Mouse (Mus musculus) E14TG2a.4 (cell line): ENCODE results near the gene Jmjd1c.

ENCODE experiments used
- H3K27me3 ChIP-seq: 2 replicates; pipeline ENCODE4 v1.6.1; 2014; ENCODE audit warnings: low read length, control low read depth; ENCODE audit not compliant: insufficient read depth
- H3K36me3 ChIP-seq: 2 replicates; pipeline ENCODE4 v1.6.1; 2014; ENCODE audit warnings: low read length, control low read depth; ENCODE audit not compliant: insufficient read depth
- H3K4me1 ChIP-seq: replicated peaks from 2 replicates; pipeline ENCODE4 v1.6.1; 2014; ENCODE audit warnings: low read depth, low read length, control low read depth
- H3K4me3 ChIP-seq: replicated peaks from 2 replicates; pipeline ENCODE4 v1.5.1; 2014; ENCODE audit warnings: mild to moderate bottlenecking, low read length
- H3K9me3 ChIP-seq: 2 replicates; pipeline ENCODE4 v1.6.1; 2014; ENCODE audit warnings: low read length, control low read depth
- CTCF ChIP-seq: conservative IDR thresholded peaks from 2 replicates; pipeline ENCODE4 v1.5.1; 2014; ENCODE audit warnings: low read length
- NANOG ChIP-seq: IDR thresholded peaks from 2 replicates; pipeline ENCODE4 v1.6.1; 2014; ENCODE audit warnings: borderline replicate concordance, low read length, mixed read lengths
- POU5F1 ChIP-seq: IDR thresholded peaks from 2 replicates; pipeline ENCODE4 v1.6.1; 2014; ENCODE audit warnings: low read length, borderline replicate concordance

Jmjd1c gene

DNA sequence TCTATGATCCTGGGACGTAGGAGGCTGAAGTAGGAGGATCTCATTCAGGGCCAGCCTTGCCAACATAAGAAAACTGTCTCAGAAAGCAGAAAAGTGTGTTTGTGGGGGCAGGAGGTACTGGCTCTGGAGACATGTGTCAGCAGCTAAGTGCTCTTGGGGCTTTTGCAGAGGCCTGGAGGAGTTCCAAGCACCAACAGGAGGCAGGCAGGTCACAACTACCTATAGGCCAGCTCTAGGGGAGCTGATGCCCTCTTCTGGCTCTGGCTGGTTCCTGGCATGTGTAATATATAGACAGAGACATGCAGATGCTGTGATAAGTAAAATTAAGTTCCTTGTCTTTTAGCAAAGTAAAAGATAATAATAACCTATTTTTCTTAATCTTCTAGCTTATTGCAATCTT lies 94.3 kb downstream of the Jmjd1c start:
- Histone ChIP-seq H3K27me3 (no peaks in the 10 kb centered on the region), H3K4me3 (no peak overlapping the region), H3K36me3 (peaks cover 29% of the 10 kb centered on the region), H3K4me1 (peaks cover 84% of the 10 kb centered on the region), H3K9me3 (no peaks in the 10 kb centered on the region)
- TF ChIP-seq NANOG, result no peak
- TF ChIP-seq POU5F1, result no peak
- TF ChIP-seq CTCF, result no peak

DNA sequence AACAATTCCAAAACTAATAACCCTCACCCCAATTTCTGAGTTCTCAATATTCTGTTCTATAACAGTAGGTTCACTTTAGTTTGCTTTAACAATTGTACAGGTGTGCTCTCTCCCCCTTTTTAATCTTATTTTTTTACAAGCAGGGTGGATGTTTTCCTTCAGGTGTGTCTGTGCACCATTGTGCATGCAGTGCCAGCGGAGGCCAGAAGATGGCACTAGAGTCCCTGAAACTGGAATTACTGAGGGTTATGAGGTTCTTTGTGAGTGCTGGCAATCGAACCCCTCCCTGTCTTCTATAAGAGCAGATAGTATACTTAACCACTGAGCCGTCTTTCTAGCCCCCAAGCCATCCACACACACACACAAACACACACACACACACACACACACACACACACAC lies 96.4 kb downstream of the Jmjd1c start:
- no peak for TF ChIP-seq POU5F1
- no peak for TF ChIP-seq NANOG
- peak; percentile 89 for TF ChIP-seq CTCF
- H3K9me3 ChIP-seq, result no peaks in the 10 kb centered on the region
- no peaks in the 10 kb centered on the region for H3K27me3 ChIP-seq
- peaks cover 75% of the 10 kb centered on the region for H3K4me1 ChIP-seq
- no peak overlapping the region for H3K4me3 ChIP-seq
- H3K36me3 ChIP-seq, result peaks cover 36% of the 10 kb centered on the region

DNA sequence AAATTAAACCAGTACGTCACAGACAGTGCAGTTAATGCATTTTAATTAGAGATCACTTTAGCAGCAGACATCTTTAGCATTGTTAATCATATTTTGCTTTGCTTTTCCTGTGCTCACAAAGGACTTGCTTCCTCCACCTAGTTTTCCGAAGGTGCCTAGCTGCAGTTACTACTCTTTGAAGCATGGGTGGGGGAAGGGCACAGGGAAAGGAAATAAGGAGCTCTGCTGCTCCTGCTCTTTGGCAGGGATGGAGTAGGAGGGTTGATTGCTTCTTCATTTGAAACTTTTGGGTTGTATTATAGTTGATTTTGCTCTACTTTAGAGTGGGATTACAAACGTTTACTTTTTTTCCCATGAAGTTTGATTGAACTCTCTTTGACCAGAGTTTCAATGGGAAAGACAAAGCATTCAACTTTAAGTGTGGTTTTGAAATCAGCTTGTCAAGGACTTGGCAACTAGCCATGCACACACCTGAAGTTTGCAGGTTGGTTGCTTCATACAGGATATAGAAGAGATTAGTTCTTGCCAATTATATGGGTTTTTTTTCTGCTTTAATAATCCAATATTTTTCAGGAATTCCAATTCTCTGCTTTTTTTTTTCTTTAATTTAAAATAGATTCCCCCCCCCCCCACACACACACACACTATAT lies 97.2 kb downstream of the Jmjd1c start:
- peaks cover 36% of the 10 kb centered on the region for H3K36me3 ChIP-seq
- H3K9me3 ChIP-seq, result no peaks in the 10 kb centered on the region
- no peaks in the 10 kb centered on the region for H3K27me3 ChIP-seq
- H3K4me1 ChIP-seq, result peaks cover 70% of the 10 kb centered on the region
- H3K4me3 ChIP-seq, result no peak overlapping the region
- TF ChIP-seq NANOG (no peak), POU5F1 (no peak), CTCF (no peak)

DNA sequence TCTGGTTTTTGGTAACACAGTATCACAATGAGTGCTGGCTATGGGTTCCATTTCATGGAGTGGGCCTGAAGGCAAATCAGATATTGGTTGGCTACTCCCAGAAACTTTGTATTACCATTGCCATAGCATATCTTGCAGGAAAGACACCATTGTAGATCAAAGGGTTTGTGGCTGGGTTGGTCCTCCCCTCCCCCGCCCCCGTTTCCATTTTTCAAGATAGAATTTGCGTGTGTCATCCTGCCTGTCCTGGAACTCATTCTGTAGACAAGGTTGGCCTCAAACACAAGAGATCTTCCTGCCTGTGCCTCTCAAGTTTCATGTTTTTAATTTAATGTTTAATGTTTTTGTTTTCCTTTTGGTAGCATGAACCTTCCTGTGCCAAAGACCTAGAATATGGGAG lies 98.1 kb downstream of the Jmjd1c start:
- Histone ChIP-seq H3K4me3 (no peak overlapping the region), H3K27me3 (no peaks in the 10 kb centered on the region), H3K9me3 (no peaks in the 10 kb centered on the region), H3K36me3 (peaks cover 38% of the 10 kb centered on the region), H3K4me1 (peaks cover 61% of the 10 kb centered on the region)
- TF ChIP-seq NANOG, result no peak
- TF ChIP-seq POU5F1, result no peak
- no peak for TF ChIP-seq CTCF

DNA sequence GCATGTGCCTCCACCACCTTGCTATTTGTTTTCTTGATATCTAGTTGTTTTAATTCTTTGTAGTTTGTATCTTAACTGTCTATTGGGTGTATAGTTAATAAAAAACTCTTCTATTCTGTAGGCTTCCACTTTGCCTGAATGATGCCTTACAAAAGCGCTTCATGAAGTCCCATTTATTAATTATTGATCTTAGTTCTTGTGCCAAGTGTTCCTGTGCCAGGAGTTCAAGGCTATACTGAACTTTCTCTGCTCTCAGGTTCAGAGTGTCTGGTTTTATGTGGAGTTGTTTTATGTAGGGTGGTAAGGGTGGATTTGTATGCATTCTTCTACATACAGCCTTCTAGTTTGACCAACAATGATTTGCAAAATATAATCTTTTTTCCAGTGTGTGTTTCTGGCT lies 99.7 kb downstream of the Jmjd1c start:
- peaks cover 31% of the 10 kb centered on the region for H3K36me3 ChIP-seq
- H3K4me1 ChIP-seq, result peaks cover 49% of the 10 kb centered on the region
- no peak for TF ChIP-seq CTCF
- TF ChIP-seq POU5F1, result no peak
- no peak for TF ChIP-seq NANOG
- no peak overlapping the region for H3K4me3 ChIP-seq
- no peaks in the 10 kb centered on the region for H3K27me3 ChIP-seq
- no peaks in the 10 kb centered on the region for H3K9me3 ChIP-seq

DNA sequence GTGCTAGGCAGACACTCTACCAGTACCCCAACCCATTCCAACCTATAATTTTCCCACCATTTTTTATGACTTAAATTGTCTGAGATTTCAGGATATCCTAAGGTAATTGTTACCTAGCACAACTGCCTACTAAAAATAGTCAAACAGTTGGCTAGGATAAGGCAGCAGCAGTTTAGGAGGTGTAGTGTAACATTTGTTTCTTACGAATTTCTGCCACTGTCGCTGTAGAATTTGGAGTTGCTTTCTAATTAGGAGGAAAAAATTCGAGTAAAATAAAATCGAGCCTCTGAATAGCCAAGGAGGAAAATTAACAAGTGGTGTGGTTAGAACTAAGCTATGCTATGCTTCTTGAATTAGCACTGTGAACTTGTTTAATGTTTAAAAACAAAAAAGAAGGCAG lies 101.3 kb downstream of the Jmjd1c start:
- no peaks in the 10 kb centered on the region for H3K9me3 ChIP-seq
- H3K36me3 ChIP-seq, result peaks cover 31% of the 10 kb centered on the region
- no peak overlapping the region for H3K4me3 ChIP-seq
- H3K4me1 ChIP-seq, result peaks cover 45% of the 10 kb centered on the region
- no peaks in the 10 kb centered on the region for H3K27me3 ChIP-seq
- TF ChIP-seq NANOG (no peak), POU5F1 (no peak), CTCF (no peak)

DNA sequence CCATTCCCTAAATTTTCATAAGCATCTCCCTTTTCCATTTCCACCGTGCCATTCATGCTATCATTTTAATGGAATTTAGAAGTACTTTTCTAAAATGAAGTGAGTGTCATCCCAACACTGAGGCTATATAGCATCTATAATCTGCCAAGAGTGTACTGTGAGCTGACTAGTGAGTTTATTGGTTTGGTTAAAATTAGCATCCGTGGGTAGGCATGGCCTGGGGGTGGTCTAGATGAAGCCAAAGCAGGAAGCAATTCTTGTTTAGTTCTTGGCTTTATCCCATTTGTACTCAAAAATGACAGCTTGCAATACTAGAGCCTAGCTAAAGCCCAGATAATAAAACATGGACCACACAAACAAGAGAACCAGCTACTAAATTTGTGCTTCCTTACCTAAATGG lies 101.9 kb downstream of the Jmjd1c start:
- H3K36me3 ChIP-seq, result peaks cover 31% of the 10 kb centered on the region
- TF ChIP-seq NANOG (no peak), CTCF (no peak), POU5F1 (no peak)
- no peaks in the 10 kb centered on the region for H3K9me3 ChIP-seq
- H3K27me3 ChIP-seq, result no peaks in the 10 kb centered on the region
- peaks cover 44% of the 10 kb centered on the region for H3K4me1 ChIP-seq
- H3K4me3 ChIP-seq, result no peak overlapping the region

DNA sequence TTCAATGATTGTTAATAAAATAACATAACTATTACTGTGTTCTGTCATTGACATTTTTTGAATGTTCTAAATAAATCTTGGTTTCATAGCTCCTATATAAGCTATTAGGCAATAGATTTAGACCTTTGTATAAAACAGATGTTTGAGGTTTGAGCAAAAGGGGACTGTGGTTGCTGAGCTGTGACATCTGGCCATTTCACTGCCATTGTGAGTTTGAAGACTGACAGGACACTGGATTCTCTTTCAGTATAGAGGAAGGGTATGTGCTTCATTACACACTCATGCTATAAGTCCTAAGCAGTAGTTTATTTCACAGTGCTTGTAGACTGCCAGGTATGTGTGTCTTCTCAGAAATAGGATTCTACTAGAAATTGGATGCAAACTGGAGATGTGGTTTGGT lies 105.8 kb downstream of the Jmjd1c start:
- no peaks in the 10 kb centered on the region for H3K9me3 ChIP-seq
- H3K4me3 ChIP-seq, result no peak overlapping the region
- TF ChIP-seq NANOG (no peak), POU5F1 (no peak)
- H3K36me3 ChIP-seq, result peaks cover 21% of the 10 kb centered on the region; the same call in 1 of the 2 replicates
- no peaks in the 10 kb centered on the region for H3K27me3 ChIP-seq
- H3K4me1 ChIP-seq, result peaks cover 35% of the 10 kb centered on the region

DNA sequence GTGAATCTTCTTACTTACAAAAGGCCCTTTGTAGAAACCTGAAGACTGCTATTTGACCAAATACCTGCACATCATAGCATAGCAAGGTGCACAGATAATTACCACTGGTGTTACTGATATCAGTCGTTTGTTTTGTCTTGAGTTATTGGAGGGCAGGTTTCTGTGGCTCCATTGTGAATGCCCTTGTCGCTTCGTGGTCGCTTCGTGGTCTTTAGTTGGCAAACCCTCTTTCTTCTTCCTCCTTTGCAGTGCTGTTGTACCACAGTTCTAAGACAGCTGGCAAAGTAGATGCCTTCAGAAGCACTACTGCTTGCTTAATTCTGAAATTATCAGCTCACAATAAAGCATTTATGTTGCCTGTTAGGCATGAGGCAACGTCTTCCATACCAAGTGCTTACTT lies 106.5 kb downstream of the Jmjd1c start:
- H3K36me3 ChIP-seq, result peaks cover 19% of the 10 kb centered on the region; the same call in 1 of the 2 replicates
- TF ChIP-seq CTCF, result no peak
- no peak for TF ChIP-seq NANOG
- no peak for TF ChIP-seq POU5F1
- H3K27me3 ChIP-seq, result no peaks in the 10 kb centered on the region
- no peaks in the 10 kb centered on the region for H3K9me3 ChIP-seq
- H3K4me1 ChIP-seq, result peaks cover 31% of the 10 kb centered on the region
- H3K4me3 ChIP-seq, result no peak overlapping the region
